Mouse (Mus musculus): ENCODE measurements around the gene Lrmda. TPM values are rescaled to one million over a fixed set of nuclear protein-coding genes. Genes with fewer than 3 reads are reported as not detected.

Gene Lrmda
- polyA plus RNA-seq, 1 experiment from 2014 or later = 0.20 TPM

DNA sequence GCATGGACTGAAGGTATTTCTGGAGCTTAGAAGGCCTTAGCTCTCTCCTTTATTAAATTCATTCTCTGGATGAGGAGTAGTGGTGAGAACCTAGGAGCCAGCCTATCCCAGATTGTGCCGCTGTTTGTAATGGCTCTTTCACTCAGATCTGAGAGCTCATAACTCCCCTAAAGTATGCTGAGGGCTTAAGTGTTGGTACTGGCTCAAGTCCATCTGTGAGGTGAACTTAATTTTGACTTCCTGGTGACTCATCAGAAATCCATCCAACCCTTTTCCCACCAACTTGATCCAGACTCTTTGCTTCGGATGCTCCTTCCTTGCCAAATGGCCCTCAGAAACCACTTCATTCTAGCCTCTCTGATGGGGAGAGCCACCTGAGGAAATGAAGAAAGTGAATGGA is 910.1 kb downstream of the Lrmda start:
- DNase-seq (ENCODE audit: low spot score) = no peak

DNA sequence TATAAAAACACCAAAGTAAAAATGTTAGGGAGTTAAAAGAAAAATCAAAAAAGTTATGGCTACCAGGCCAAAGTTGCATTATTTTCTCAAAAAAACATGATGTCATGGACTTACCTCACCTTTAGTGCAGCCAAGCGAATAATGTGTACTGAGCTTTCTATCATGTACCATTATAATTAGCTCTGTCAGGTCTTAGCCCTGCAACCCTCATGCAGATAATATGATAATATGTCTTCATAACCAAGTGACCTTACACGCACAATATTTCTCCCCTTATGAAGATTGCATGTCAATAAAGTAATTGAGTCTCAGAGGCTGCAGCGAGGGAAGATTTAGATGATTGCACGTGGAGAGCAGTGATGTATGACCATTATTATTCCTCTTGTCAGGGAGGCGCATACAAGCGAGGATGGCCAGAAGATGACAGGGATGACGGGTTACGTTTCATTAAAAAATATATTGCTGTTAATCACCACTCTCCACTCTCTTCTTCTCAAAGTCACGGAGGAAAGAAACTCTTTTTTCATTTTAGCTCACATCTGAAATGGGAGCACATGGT is 911.1 kb downstream of the Lrmda start:
- Histone ChIP-seq H3K4me3 (ENCODE audit: low read depth, low read length) (no peak overlapping the region), H3K9me3 (ENCODE audit: control insufficient read depth, low read length) (no peaks in the 10 kb centered on the region), H3K4me1 (ENCODE audit: control insufficient read depth, insufficient read depth, low read length) (no peaks in the 10 kb centered on the region), H3K36me3 (ENCODE audit: control insufficient read depth, insufficient read depth, low read length) (no peaks in the 10 kb centered on the region), H3K9ac (ENCODE audit: low read length) (no peak overlapping the region), H3K27ac (replicated peaks; ENCODE audit: low read depth, low read length) (no peak overlapping the region), H3K27me3 (ENCODE audit: control insufficient read depth, insufficient read depth, low read length) (no peaks in the 10 kb centered on the region), H3K4me2 (ENCODE audit: low read depth, severe bottlenecking) (no peak overlapping the region)
- DNase-seq (ENCODE audit: low spot score) = no peak
- 86% methylated on average over 9 of the region's 9 CpGs for WGBS
- ATAC-seq (ENCODE audit: insufficient number of reproducible peaks, low FRiP score, low TSS enrichment, low read depth) = no peak

More for the DNA sequence above, 910.1 kb downstream of the Lrmda start:
- Histone ChIP-seq H3K4me3 (ENCODE audit: low read depth, low read length) (no peak overlapping the region), H3K27me3 (ENCODE audit: control insufficient read depth, insufficient read depth, low read length) (no peaks in the 10 kb centered on the region), H3K4me2 (ENCODE audit: low read depth, severe bottlenecking) (no peak overlapping the region), H3K4me1 (ENCODE audit: control insufficient read depth, insufficient read depth, low read length) (no peaks in the 10 kb centered on the region), H3K9ac (ENCODE audit: low read length) (no peak overlapping the region), H3K36me3 (ENCODE audit: control insufficient read depth, insufficient read depth, low read length) (no peaks in the 10 kb centered on the region), H3K27ac (replicated peaks; ENCODE audit: low read depth, low read length) (no peak overlapping the region), H3K9me3 (ENCODE audit: control insufficient read depth, low read length) (no peaks in the 10 kb centered on the region)
- no peak for ATAC-seq (ENCODE audit: insufficient number of reproducible peaks, low FRiP score, low TSS enrichment, low read depth)
- WGBS = 90% methylated on average over 2 of the region's 2 CpGs

DNA sequence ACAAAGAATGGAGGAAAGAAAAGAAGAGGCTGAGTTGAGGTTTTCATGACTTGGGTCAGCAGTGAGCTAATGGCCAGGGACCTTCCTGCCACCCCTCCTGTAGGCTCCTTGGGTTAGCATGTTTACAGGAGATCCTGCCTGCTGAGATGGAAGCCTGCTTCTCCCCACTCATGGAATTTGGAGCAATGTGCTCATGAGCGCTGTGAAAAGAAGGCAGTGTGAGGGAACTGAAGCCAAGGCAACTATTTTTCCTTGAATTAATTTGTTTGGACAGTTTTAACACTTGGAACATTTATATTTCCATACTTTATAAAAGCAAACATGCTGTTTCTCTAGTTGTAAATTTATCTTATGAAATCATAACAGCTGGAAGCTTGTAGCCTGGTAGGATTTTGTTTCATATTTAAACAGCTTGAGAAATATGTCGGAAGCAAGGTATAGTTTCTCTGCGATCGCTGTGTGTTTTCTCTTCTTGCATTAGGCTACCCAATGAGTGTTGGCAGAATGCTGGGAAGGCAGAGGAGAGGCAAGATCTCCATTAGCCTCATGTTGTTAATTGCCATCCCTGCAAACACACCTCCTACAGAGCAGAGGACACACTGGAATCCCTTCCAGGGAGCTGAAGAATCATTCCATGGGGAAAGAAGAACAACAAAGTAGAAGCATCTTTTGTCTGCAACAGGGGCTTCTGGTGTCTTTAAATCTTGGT is 911.8 kb downstream of the Lrmda start:
- Histone ChIP-seq H3K27ac (replicated peaks; ENCODE audit: low read depth, low read length) (no peak overlapping the region), H3K9ac (ENCODE audit: low read length) (no peak overlapping the region), H3K4me1 (ENCODE audit: control insufficient read depth, insufficient read depth, low read length) (no peaks in the 10 kb centered on the region), H3K36me3 (ENCODE audit: control insufficient read depth, insufficient read depth, low read length) (no peaks in the 10 kb centered on the region), H3K27me3 (ENCODE audit: control insufficient read depth, insufficient read depth, low read length) (no peaks in the 10 kb centered on the region), H3K9me3 (ENCODE audit: control insufficient read depth, low read length) (no peaks in the 10 kb centered on the region), H3K4me2 (ENCODE audit: low read depth, severe bottlenecking) (no peak overlapping the region), H3K4me3 (ENCODE audit: low read depth, low read length) (no peak overlapping the region)
- DNase-seq (ENCODE audit: low spot score) = no peak
- 88% methylated on average over 4 of the region's 4 CpGs for WGBS
- no peak for ATAC-seq (ENCODE audit: insufficient number of reproducible peaks, low FRiP score, low TSS enrichment, low read depth)

DNA sequence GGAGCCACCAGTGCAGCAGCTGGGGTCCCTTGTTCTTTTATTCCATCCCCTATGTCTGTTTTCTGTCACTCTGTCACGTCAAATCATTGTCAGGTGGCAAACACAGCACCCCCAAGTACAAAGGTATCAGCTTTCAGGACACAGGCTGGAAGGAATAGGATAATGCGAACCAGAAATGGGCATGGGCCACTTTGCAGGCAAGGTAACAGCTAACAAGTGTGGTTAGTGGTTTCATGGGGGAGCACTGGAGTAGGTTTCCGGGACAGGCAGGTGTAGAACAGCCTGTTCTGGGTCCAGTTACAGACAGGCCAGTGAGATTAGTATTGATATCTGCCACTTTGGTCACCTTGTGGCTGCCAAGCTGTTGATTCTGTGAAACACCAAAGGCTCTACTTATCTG is 917.2 kb downstream of the Lrmda start:
- no peaks in the 10 kb centered on the region for H3K9me3 ChIP-seq (ENCODE audit: control insufficient read depth, low read length)
- H3K27me3 ChIP-seq (ENCODE audit: control insufficient read depth, insufficient read depth, low read length) = no peaks in the 10 kb centered on the region
- ATAC-seq (ENCODE audit: insufficient number of reproducible peaks, low FRiP score, low TSS enrichment, low read depth) = 0 out of 2 replicates have a peak, but pooled peaks have one; percentile 35
- H3K27ac ChIP-seq (replicated peaks; ENCODE audit: low read depth, low read length) = no peak overlapping the region
- H3K36me3 ChIP-seq (ENCODE audit: control insufficient read depth, insufficient read depth, low read length) = no peaks in the 10 kb centered on the region
- peak; percentile 63 for DNase-seq (ENCODE audit: low spot score)
- no peak overlapping the region for H3K9ac ChIP-seq (ENCODE audit: low read length)
- no peak overlapping the region for H3K4me3 ChIP-seq (ENCODE audit: low read depth, low read length)
- H3K4me1 ChIP-seq (ENCODE audit: control insufficient read depth, insufficient read depth, low read length) = peaks cover 6% of the 10 kb centered on the region; the same call in 1 of the 2 replicates
- WGBS = 15% methylated on average over 3 of the region's 3 CpGs
- no peak overlapping the region for H3K4me2 ChIP-seq (ENCODE audit: low read depth, severe bottlenecking)

DNA sequence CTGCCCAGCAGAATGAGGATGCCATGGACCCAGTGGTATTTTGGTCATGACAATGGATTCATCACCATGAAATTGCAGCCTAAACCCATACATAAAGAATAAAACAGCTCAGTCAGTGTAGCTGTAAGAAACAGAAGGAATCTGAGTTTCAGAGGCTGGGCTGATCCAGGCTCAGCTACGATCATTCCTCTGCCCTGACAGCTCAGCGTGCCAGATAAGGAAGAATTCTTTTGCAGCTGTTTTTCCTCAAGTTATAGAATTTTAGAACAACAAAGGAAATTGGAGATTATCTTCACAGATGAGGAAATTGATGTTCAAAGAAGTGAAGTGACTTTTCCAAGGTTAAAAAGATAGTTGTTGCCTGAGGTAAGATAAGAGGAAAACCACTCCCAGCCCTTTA is 921.1 kb downstream of the Lrmda start:
- WGBS = 68% methylated on average over 2 of the region's 2 CpGs
- Histone ChIP-seq H3K9me3 (ENCODE audit: control insufficient read depth, low read length) (no peaks in the 10 kb centered on the region), H3K36me3 (ENCODE audit: control insufficient read depth, insufficient read depth, low read length) (no peaks in the 10 kb centered on the region), H3K27me3 (ENCODE audit: control insufficient read depth, insufficient read depth, low read length) (no peaks in the 10 kb centered on the region), H3K9ac (ENCODE audit: low read length) (no peak overlapping the region), H3K4me3 (ENCODE audit: low read depth, low read length) (no peak overlapping the region), H3K4me2 (ENCODE audit: low read depth, severe bottlenecking) (no peak overlapping the region), H3K27ac (replicated peaks; ENCODE audit: low read depth, low read length) (no peak overlapping the region), H3K4me1 (ENCODE audit: control insufficient read depth, insufficient read depth, low read length) (peaks cover 6% of the 10 kb centered on the region; the same call in 1 of the 2 replicates)
- ATAC-seq (ENCODE audit: insufficient number of reproducible peaks, low FRiP score, low TSS enrichment, low read depth) (no peak), DNase-seq (ENCODE audit: low spot score) (no peak)

DNA sequence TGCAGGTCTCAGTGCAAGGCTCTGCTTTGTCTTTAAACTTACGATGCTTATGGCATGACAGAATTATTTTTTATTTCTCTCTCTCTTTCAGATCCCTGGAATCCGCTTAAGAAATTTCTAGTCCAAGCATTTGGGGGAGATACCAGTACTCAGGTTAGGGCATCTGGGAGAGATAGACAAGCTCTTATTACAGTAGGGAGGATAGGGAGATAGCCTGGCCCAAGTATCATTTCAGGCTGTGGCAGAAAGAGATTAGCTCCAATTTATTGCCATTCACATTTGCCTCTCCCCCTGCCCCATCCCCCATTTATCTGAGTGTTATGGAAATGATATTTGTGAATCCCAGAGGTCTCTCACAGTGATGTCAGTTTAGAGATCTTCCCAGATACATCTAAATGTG is 923.1 kb downstream of the Lrmda start:
- WGBS = 87% methylated on average over 2 of the region's 2 CpGs
- ATAC-seq (ENCODE audit: insufficient number of reproducible peaks, low FRiP score, low TSS enrichment, low read depth) (no peak), DNase-seq (ENCODE audit: low spot score) (no peak)
- no peak overlapping the region for H3K9ac ChIP-seq (ENCODE audit: low read length)
- H3K27me3 ChIP-seq (ENCODE audit: control insufficient read depth, insufficient read depth, low read length) = no peaks in the 10 kb centered on the region
- no peaks in the 10 kb centered on the region for H3K4me1 ChIP-seq (ENCODE audit: control insufficient read depth, insufficient read depth, low read length)
- H3K36me3 ChIP-seq (ENCODE audit: control insufficient read depth, insufficient read depth, low read length) = no peaks in the 10 kb centered on the region
- H3K27ac ChIP-seq (replicated peaks; ENCODE audit: low read depth, low read length) = no peak overlapping the region
- no peaks in the 10 kb centered on the region for H3K9me3 ChIP-seq (ENCODE audit: control insufficient read depth, low read length)
- no peak overlapping the region for H3K4me2 ChIP-seq (ENCODE audit: low read depth, severe bottlenecking)
- H3K4me3 ChIP-seq (ENCODE audit: low read depth, low read length) = no peak overlapping the region

DNA sequence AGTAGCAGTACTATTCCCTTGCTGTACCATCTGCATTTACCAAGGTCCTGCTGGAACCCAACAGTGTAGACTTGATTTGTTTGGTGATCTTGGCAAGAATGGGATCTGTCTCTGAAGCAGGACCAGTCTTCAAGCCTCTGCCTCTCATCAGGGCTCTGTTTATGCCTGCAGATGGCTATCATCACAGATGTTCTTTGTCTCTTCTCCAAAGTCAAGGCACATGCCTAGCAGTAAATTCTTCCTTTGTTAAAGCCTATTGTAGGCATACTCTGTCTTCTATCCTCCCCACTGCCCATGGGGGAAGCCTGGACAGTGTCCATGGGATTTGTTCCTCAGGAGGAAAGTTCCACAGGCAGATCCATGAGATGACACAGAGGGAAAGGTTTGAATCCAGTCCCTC is 930.0 kb downstream of the Lrmda start:
- Histone ChIP-seq H3K27ac (replicated peaks; ENCODE audit: low read depth, low read length) (no peak overlapping the region), H3K4me1 (ENCODE audit: control insufficient read depth, insufficient read depth, low read length) (no peaks in the 10 kb centered on the region), H3K9me3 (ENCODE audit: control insufficient read depth, low read length) (no peaks in the 10 kb centered on the region), H3K4me3 (ENCODE audit: low read depth, low read length) (no peak overlapping the region), H3K36me3 (ENCODE audit: control insufficient read depth, insufficient read depth, low read length) (no peaks in the 10 kb centered on the region), H3K9ac (ENCODE audit: low read length) (no peak overlapping the region), H3K27me3 (ENCODE audit: control insufficient read depth, insufficient read depth, low read length) (no peaks in the 10 kb centered on the region), H3K4me2 (ENCODE audit: low read depth, severe bottlenecking) (no peak overlapping the region)
- DNase-seq (ENCODE audit: low spot score) (no peak), ATAC-seq (ENCODE audit: insufficient number of reproducible peaks, low FRiP score, low TSS enrichment, low read depth) (no peak)

DNA sequence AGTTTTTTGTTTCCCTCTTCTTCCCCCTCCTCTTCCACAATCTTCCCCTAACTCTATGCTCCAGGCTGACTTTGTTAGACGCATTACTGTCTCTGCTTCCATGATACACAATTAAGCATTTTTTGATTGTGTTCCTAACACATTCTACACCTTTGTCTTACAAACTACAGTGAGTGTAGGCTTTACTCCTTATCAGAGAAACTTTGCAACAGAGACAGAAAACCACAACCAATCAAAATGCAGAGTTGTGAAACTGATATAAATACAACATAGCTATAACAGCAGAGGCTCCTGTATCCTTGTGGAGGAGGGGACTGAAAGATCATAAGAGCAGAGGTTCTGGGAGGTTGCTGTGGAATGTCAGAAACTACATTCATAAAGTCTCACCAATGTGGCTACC is 933.5 kb downstream of the Lrmda start:
- no peak overlapping the region for H3K9ac ChIP-seq (ENCODE audit: low read length)
- 81% methylated on average over 1 of the region's 1 CpGs for WGBS
- H3K4me3 ChIP-seq (ENCODE audit: low read depth, low read length) = no peak overlapping the region
- H3K4me1 ChIP-seq (ENCODE audit: control insufficient read depth, insufficient read depth, low read length) = no peaks in the 10 kb centered on the region
- ATAC-seq (ENCODE audit: insufficient number of reproducible peaks, low FRiP score, low TSS enrichment, low read depth) (no peak), DNase-seq (ENCODE audit: low spot score) (no peak)
- no peaks in the 10 kb centered on the region for H3K9me3 ChIP-seq (ENCODE audit: control insufficient read depth, low read length)
- no peaks in the 10 kb centered on the region for H3K36me3 ChIP-seq (ENCODE audit: control insufficient read depth, insufficient read depth, low read length)
- H3K27me3 ChIP-seq (ENCODE audit: control insufficient read depth, insufficient read depth, low read length) = no peaks in the 10 kb centered on the region
- no peak overlapping the region for H3K4me2 ChIP-seq (ENCODE audit: low read depth, severe bottlenecking)
- no peak overlapping the region for H3K27ac ChIP-seq (replicated peaks; ENCODE audit: low read depth, low read length)

DNA sequence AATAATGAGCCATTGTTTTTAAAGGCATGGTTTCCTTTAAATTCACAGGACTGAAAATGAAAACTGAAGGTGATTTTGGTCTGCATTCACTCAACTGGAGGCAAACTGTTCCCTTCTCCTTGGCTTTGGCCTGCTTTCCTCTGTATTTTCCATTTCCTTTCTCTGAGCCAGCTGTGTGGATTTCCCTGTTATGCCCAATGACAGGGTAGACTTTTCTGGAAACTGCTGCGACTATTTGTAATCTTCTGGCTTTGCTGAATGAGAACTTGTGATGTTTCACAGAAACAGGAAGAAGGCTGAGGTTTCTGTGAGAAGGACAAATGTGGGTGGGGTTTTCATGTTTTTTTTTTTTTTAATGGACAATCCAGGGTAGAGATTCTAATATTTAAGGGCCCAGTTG is 940.7 kb downstream of the Lrmda start:
- no peak overlapping the region for H3K9ac ChIP-seq (ENCODE audit: low read length)

More for the DNA sequence above, 940.7 kb downstream of the Lrmda start:
- ATAC-seq (ENCODE audit: insufficient number of reproducible peaks, low FRiP score, low TSS enrichment, low read depth) (no peak), DNase-seq (ENCODE audit: low spot score) (no peak)
- no peaks in the 10 kb centered on the region for H3K36me3 ChIP-seq (ENCODE audit: control insufficient read depth, insufficient read depth, low read length)
- no peaks in the 10 kb centered on the region for H3K27me3 ChIP-seq (ENCODE audit: control insufficient read depth, insufficient read depth, low read length)
- H3K4me1 ChIP-seq (ENCODE audit: control insufficient read depth, insufficient read depth, low read length) = no peaks in the 10 kb centered on the region
- H3K9me3 ChIP-seq (ENCODE audit: control insufficient read depth, low read length) = no peaks in the 10 kb centered on the region
- H3K4me3 ChIP-seq (ENCODE audit: low read depth, low read length) = no peak overlapping the region
- no peak overlapping the region for H3K4me2 ChIP-seq (ENCODE audit: low read depth, severe bottlenecking)
- WGBS = 96% methylated on average over 1 of the region's 1 CpGs
- no peak overlapping the region for H3K27ac ChIP-seq (replicated peaks; ENCODE audit: low read depth, low read length)
